Mouse (Mus musculus) gastrocnemius, postnatal 10 days (tissue): Measurements from ENCODE around the gene Pou2f1. TPM values are rescaled to one million over a fixed set of nuclear protein-coding genes. Genes with fewer than 3 reads are reported as not detected.
A peak's percentile ranks its signal among the peaks of the same experiment; 100 is the strongest.

Source experiments
- DNase-seq: peaks from one replicate; pipeline ENCODE4 v3.0.0; 2021; ENCODE audit warnings: mixed read lengths
- total RNA-seq, 2 experiments: library from RNA; stranded (reverse); gene quantifications; 2 replicates each; pipeline ENCODE4 v1.2.3; 2021

Gene Pou2f1
- total RNA-seq, 2 experiments from 2014 or later = 9.6 to 11.4 TPM

GRCm38 (mm10) chr1:165878751-165879150, 123.7 kb downstream of the Pou2f1 start:
- DNase-seq = no peak

- DNase-seq = no peak
Measured at GRCm38 (mm10) chr1:165875520-165876284, 126.8 kb downstream of the Pou2f1 start.

GRCm38 (mm10) chr1:165874645-165875044, 127.8 kb downstream of the Pou2f1 start:
- DNase-seq = no peak

- DNase-seq = no peak
Measured at GRCm38 (mm10) chr1:165868659-165869058, 133.8 kb downstream of the Pou2f1 start.

GRCm38 (mm10) chr1:165866630-165867280, 135.7 kb downstream of the Pou2f1 start:
- DNase-seq = no peak

- no peak for DNase-seq
Measured at GRCm38 (mm10) chr1:165864864-165865795, 137.3 kb downstream of the Pou2f1 start.

GRCm38 (mm10) chr1:165862059-165862458, 140.4 kb downstream of the Pou2f1 start:
- DNase-seq = no peak

GRCm38 (mm10) chr1:165861235-165861609, 141.3 kb downstream of the Pou2f1 start:
- no peak for DNase-seq

GRCm38 (mm10) chr1:165860373-165861234, 141.9 kb downstream of the Pou2f1 start:
- DNase-seq = no peak

GRCm38 (mm10) chr1:165858356-165858755, 144.1 kb downstream of the Pou2f1 start:
- DNase-seq = no peak

- no peak for DNase-seq
Measured at GRCm38 (mm10) chr1:165857279-165857678, 145.2 kb downstream of the Pou2f1 start.

- DNase-seq = no peak
Measured at GRCm38 (mm10) chr1:165855759-165856545, 146.5 kb downstream of the Pou2f1 start.

- DNase-seq = peak; percentile 83
Measured at GRCm38 (mm10) chr1:165853729-165854420, 148.6 kb downstream of the Pou2f1 start.

- DNase-seq = no peak
Measured at GRCm38 (mm10) chr1:165853131-165853721, 149.3 kb downstream of the Pou2f1 start.

GRCm38 (mm10) chr1:165852131-165852530, 150.3 kb downstream of the Pou2f1 start:
- DNase-seq = no peak

GRCm38 (mm10) chr1:165849458-165850445, 152.7 kb downstream of the Pou2f1 start:
- no peak for DNase-seq

GRCm38 (mm10) chr1:165848881-165849280, 153.6 kb downstream of the Pou2f1 start:
- no peak for DNase-seq

GRCm38 (mm10) chr1:165848417-165848816, 154.1 kb downstream of the Pou2f1 start:
- DNase-seq = no peak
